Mouse (Mus musculus) cerebellum, adult 18-20 months (tissue): ENCODE measurements around the gene Vwa1.
A peak's percentile ranks its signal among the peaks of the same experiment; 100 is the strongest.

ENCODE experiments used
- DNase-seq, 2 experiments: peaks; one replicate each; pipeline ENCODE4 v3.0.0; 2021

Vwa1 gene

GRCm38 (mm10) chr4:155779498-155779897 lies 5.0 kb upstream of the Vwa1 start:
- no peak for DNase-seq

- peak in 1 of 2 experiments; percentile 26 for DNase-seq
Observed at GRCm38 (mm10) chr4:155777816-155778215, 3.3 kb upstream of the Vwa1 start.

- no peak for DNase-seq
Observed at GRCm38 (mm10) chr4:155776704-155777335, 2.3 kb upstream of the Vwa1 start.

GRCm38 (mm10) chr4:155775855-155776254 lies 1.4 kb upstream of the Vwa1 start:
- peak; percentile 75 to 76 for DNase-seq

GRCm38 (mm10) chr4:155774971-155775740 lies 658 bp upstream of the Vwa1 start:
- DNase-seq, result peak; percentile 54 to 62

- peak in 1 of 2 experiments; percentile 23 for DNase-seq
Observed at GRCm38 (mm10) chr4:155773335-155774078, 991 bp downstream of the Vwa1 start.

GRCm38 (mm10) chr4:155772786-155773185 lies 1.7 kb downstream of the Vwa1 start:
- peak in 1 of 2 experiments; percentile 25 for DNase-seq

- no peak for DNase-seq
Observed at GRCm38 (mm10) chr4:155771706-155772105, 2.8 kb downstream of the Vwa1 start.

- no peak for DNase-seq
Observed at GRCm38 (mm10) chr4:155770626-155771025, 3.9 kb downstream of the Vwa1 start.

GRCm38 (mm10) chr4:155769880-155770512 lies 4.5 kb downstream of the Vwa1 start:
- DNase-seq, result peak; percentile 93 to 98

GRCm38 (mm10) chr4:155769496-155769879 lies 5.0 kb downstream of the Vwa1 start:
- no peak for DNase-seq

GRCm38 (mm10) chr4:155762357-155762756 lies 12.1 kb downstream of the Vwa1 start:
- DNase-seq, result no peak

- no peak for DNase-seq
Observed at GRCm38 (mm10) chr4:155761356-155762099, 13.0 kb downstream of the Vwa1 start.

GRCm38 (mm10) chr4:155760613-155761355 lies 13.7 kb downstream of the Vwa1 start, which contains the start of gene Atad3a:
Gene Atad3a, minus strand, starts transcription at chr4:155761093.
- DNase-seq, result peak; percentile 94 to 99

GRCm38 (mm10) chr4:155759862-155760612 lies 14.5 kb downstream of the Vwa1 start:
- no peak for DNase-seq

- DNase-seq, result no peak
Observed at GRCm38 (mm10) chr4:155757011-155757410, 17.5 kb downstream of the Vwa1 start.

- peak; percentile 50 to 64 for DNase-seq
Observed at GRCm38 (mm10) chr4:155746575-155747490, 27.7 kb downstream of the Vwa1 start.

- peak; percentile 75 to 85 for DNase-seq
Observed at GRCm38 (mm10) chr4:155746036-155746548, 28.4 kb downstream of the Vwa1 start.

GRCm38 (mm10) chr4:155745136-155745535 lies 29.4 kb downstream of the Vwa1 start:
- DNase-seq, result no peak
